Mouse (Mus musculus) megakaryocyte-erythroid progenitor cell, adult 5-6 weeks (primary cell): ENCODE results near the gene Mrps34. TPM values are rescaled to one million over a fixed set of nuclear protein-coding genes. Genes with fewer than 3 reads are reported as not detected.

ENCODE experiments used
- ATAC-seq: replicated peaks from 2 replicates; pipeline ENCODE4 v1.8.0; 2016; ENCODE audit warnings: mild to moderate bottlenecking, inconsistent platforms; ENCODE audit not compliant: severe bottlenecking, poor library complexity, low FRiP score, low TSS enrichment
- total RNA-seq, 2 experiments: library from RNA; stranded (forward) in 1 of 2; stranded (reverse) in 1 of 2; fragments of 200-1000, 215-1000 nt in 1 of 2; fragments of >200 nt in 1 of 2; fragmentation: Nextera tagmentation in 1 of 2; gene quantifications; 2 replicates each; pipeline ENCODE4 v1.2.3; 2014 to 2017

The Mrps34 gene
- total RNA-seq, 2 experiments from 2014 or later = 31.3 to 63.9 TPM

DNA sequence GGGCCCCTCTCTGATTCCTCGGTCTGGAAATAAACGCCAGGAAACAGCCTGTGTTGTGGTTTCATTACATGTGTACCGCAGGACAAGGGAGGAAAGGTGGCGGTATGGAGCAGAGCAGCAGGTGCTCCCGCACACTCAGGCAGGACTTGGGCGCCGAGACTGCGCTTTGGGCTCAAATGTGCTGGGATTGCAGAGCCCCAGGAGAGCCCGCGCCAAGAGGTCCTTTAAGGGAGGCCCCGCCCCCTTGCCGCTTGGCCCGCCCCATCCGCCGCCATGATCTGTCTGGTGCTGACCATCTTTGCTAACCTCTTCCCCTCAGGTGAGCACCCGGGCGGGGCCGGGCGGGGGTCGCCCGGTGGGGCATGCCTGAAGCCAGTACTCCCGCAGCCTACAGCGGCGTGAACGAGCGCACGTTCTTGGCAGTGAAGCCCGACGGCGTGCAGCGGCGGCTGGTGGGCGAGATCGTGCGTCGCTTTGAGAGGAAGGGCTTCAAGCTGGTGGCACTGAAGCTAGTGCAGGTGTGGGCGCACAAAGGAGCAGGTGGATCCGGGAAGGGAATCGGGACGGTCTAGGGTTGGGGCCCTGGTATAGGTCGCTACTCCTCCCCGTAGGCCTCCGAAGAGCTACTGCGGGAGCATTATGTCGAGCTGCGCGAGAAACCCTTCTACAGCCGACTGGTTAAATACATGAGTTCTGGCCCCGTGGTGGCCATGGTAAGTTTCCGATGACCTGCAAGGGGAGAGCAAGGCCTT lies 1.5 kb downstream of the Mrps34 start, which contains the start of gene Nme3:
TSS of gene Nme3 (plus strand) at position 260 of the 752 bp plus-strand sequence.
- peak; percentile 39; the same call in 1 of the 2 replicates for ATAC-seq

DNA sequence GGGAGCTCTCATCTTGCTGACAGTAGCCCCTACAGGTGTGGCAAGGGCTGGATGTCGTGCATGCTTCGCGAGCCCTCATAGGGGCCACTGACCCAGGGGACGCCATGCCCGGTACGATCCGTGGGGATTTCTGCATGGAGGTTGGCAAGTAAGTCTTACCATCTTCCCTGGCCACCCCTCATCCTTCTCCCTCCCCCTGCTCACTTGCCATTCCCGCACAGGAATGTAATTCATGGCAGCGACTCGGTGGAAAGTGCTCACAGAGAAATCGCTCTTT lies 2.0 kb downstream of the Mrps34 start:
- no peak for ATAC-seq

DNA sequence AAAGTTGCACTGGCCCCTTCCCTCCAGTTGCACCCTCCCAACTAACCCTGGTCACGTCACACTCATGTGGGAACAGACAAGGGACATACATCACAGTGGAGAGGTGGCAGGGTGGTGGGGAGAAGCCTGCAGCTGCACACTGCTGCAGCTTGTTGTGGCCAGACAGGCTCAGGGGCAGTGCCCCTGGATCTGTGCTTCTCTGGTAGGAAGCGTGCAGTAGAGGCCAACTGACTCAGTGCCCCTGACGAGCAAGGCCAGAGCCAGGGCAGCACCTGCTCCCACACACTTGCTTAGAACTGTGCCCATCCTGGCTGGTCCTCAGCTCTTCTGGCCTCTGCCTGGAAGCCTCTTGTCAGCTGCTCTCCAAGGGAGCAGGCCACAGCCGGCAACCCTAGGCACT lies 2.7 kb downstream of the Mrps34 start:
- ATAC-seq = no peak

- ATAC-seq = no peak
Measured at GRCm38 (mm10) chr17:24898041-24898854, 3.3 kb downstream of the Mrps34 start.

GRCm38 (mm10) chr17:24899153-24899552 lies 4.2 kb downstream of the Mrps34 start:
- ATAC-seq = no peak

DNA sequence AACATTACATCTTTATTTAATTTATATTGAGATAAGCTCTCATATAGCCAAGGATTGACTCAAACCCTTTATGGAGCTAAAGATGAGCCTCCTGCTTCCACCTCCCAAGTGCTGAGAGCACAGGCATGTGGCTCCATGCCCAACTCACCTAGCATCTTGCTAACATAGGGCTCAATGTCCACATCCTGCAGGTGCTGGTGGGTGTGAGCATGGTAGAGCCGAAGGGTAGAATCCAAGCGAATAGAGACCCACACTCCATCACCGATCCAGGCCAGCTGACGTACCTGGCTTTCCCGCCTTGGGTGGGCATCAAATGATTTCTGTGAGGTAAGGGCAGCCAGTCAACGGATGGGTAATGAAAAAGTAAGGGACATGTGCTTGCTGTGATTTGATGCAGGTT lies 5.1 kb downstream of the Mrps34 start:
- ATAC-seq = no peak

DNA sequence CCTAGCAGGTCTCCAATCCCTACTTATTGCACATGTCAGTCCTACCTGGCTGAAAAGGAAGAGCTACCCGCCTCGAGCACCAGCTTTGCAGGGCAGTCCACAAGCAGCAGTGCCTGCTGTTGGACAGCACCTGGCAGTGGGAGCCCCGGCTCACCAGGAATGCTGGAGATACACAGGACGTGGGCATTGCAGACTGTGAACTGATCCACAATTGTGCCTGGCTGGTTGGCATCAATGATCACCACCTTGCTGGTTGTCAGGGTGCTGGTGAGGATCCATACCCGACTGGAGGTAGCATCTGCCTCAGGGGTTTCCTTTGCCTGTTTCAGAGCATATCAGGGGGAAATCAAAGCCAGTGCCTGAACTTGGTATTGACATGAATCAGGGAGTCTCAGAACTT lies 7.2 kb downstream of the Mrps34 start:
- ATAC-seq = no peak

GRCm38 (mm10) chr17:24902671-24903474 lies 8.0 kb downstream of the Mrps34 start:
- peak; percentile 87 for ATAC-seq

DNA sequence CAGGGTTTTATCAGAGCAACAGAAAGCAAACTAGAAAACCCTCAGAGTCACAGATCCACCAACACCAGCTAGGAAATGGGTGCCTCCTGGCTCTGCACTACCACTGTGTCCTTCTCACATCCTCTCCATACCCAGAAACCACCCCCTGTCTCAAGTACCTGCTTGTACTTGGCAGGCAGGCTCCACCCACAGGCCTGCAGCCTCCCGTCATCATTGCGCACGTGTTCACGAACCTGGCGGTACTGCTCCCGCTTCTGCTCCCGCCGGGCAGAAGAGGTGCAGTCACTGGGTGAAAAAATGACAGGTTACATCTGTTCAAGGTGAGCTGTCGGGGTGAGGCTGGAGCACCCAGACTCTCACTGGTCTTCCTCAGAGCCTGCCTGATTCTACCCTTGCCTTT lies 8.9 kb downstream of the Mrps34 start:
- no peak for ATAC-seq

GRCm38 (mm10) chr17:24907591-24907990 lies 12.7 kb downstream of the Mrps34 start:
- no peak for ATAC-seq

GRCm38 (mm10) chr17:24913984-24914383 lies 19.1 kb downstream of the Mrps34 start:
- no peak for ATAC-seq

DNA sequence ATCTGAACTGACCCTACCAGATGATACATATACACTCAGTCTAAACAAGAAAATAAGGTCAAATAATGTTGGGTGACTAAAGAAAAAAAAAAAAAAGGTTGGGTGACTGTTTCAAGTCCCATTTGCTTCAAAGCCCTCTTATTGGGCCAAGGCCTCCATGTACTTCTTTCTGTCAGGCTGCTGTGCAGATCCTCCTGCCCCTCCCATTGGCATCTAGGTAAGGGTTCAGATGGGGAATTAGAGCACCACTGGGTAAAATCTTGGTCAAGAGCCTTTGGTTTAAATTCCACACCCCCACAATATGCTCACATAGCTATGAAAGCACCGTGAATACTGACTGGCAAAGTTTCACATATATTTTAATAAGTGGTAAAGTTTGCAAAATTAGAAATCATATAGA lies 28.3 kb downstream of the Mrps34 start:
- ATAC-seq = no peak

- no peak for ATAC-seq
Measured at GRCm38 (mm10) chr17:24929506-24929905, 34.6 kb downstream of the Mrps34 start.

DNA sequence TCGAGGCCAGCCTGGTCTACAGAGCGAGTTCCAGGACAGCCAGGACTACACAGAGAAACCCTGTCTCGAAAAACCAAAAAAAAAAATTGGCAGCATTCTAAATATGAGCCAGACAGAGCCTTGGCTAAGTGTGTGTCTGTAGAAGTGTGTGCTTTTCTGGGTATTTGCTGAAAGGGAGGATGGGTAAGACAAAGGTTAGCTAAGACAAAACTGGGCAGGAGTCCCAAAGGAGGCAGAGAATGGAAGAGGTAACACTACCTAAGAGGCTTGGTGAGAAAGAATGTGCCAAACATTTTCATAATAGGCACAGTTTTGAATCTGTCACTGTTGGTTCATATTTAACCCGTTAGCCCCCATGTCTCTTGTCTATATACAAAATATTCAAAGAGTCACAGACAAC lies 37.5 kb downstream of the Mrps34 start:
- no peak for ATAC-seq

DNA sequence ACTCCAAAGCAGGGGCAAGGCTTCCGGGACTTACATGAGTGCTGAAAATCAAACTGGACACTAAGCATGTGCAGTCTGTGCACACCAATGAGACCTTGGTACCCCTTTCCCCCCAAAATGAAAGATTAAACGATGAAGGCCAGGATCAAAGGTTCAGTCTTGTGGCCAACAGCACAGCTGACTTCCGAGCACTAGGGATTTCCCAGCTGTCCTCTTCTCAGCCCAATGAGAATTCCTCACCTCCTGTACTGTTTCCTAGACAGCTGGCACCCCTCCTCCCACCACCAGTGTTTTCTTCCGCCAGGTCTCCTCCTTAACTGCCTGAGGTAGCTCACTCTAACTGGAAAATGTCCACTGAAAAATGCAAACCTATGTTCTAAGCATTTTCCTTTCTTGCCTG lies 38.2 kb downstream of the Mrps34 start:
- no peak for ATAC-seq

DNA sequence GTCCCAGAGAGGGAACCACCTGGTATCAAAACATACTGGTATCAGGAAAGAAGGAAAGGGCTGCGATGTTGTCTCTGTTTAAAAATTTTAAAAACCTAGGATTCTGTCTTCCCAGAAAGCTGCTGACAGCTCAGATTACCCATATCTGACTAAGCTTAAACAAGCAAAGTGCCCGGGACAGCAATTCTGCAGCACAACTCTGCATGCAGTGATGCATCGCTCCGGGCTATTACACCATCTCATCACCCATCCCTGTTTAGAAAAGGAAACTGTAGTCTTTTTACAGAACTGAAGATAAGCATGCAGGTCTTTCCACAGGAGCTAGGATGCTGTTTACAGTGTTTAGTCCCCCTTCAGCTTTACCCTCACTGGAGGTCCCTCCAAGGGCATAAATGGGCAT lies 40.0 kb downstream of the Mrps34 start:
- no peak for ATAC-seq

- no peak for ATAC-seq
Measured at GRCm38 (mm10) chr17:24935666-24936065, 40.8 kb downstream of the Mrps34 start.

DNA sequence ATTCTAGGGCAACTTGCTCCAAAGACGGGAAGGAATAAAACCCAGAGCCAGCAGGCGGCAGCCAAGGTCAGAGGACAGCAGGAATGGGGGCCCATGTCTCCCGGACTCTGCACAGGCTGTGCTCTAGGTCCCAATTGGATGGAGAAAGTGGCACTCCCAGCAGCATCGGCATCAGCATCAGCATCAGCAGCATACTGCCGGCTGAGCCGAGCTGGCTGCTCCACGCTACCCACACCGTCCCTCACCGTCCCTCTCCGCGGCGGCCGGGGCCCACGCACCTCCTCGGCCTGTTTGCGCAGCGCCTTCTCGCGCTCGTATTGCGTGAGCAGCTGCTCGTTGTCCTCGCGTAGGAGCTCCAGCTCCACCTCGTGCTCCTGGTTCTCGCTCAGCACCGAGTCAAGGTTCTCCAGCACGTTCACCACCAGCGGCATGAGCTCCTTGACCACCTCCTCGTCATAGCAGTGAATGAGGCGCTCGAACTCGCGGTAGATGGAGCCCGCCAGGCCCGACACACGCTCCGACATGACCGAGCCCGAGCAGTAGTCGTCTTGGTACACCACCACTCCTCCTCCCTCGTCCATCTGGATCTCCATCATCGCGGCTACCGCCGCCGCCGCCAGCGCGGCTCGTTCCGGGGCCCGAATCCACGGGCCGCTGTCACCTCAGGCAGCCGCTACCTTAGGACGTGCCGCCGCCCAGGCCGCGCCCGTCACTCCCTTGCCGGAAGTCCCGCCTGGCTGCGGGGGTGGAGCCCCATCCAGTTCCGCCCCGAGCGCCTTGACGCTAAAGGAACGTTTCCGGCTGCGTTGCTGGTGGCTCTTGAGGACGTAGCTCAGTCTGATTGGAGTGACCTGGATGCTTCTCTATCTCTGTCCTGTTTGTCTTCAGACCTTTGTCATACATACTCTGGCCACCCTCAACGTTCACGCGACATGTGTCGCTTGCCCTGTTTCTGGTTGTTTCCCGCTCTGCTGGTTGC lies 41.6 kb downstream of the Mrps34 start, which contains the start of gene Mapk8ip3:
TSS of gene Mapk8ip3 (minus strand) at position 719 of the 979 bp plus-strand sequence.
- peak; percentile 95 for ATAC-seq

DNA sequence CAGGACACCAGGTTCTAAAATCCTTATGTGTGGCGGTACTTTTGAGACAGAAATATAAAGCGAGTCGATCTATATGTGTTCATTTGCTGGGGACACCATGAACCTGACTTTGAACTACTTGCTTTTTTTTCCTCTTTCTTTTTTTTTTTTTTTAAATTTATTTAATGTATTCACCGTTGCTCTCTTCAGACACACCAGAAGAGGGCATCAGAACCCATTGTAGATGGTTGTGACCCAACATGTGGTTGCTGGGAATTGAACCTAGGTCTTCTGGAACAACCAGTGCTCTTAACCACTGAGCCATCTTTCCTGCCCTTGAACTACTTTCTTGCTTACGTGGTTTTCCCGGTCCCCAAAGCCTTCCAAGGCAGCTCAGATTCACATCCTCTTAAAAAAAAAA lies 42.4 kb downstream of the Mrps34 start:
- ATAC-seq = no peak
